Mouse (Mus musculus) spleen, postnatal 14 days (tissue): ENCODE results near the gene Zfyve19.

Source experiments
- DNase-seq, 2 experiments: peaks; one replicate each; pipeline ENCODE4 v3.0.0; 2021 to 2022; ENCODE audit warnings: low spot score in 2 of 2

The Zfyve19 gene

GRCm38 (mm10) chr2:119250826-119251478, 42.5 kb downstream of the Zfyve19 start:
- DNase-seq: peak; percentile 66 to 79

- no peak for DNase-seq
Observed at GRCm38 (mm10) chr2:119254976-119255375, 46.6 kb downstream of the Zfyve19 start.

- DNase-seq: no peak
Observed at GRCm38 (mm10) chr2:119260518-119260917, 52.1 kb downstream of the Zfyve19 start.

GRCm38 (mm10) chr2:119261326-119261725, 52.9 kb downstream of the Zfyve19 start:
- DNase-seq: no peak

- no peak for DNase-seq
Observed at GRCm38 (mm10) chr2:119262978-119263377, 54.6 kb downstream of the Zfyve19 start.

- no peak for DNase-seq
Observed at GRCm38 (mm10) chr2:119263813-119264212, 55.4 kb downstream of the Zfyve19 start.
